Mouse (Mus musculus) lung, postnatal 36 days (tissue): ENCODE data around the gene Clock.

Experiments used
- DNase-seq: peaks from one replicate; pipeline ENCODE4 v3.0.0; 2022; ENCODE audit warnings: mixed read lengths

Gene Clock

GRCm38 (mm10) chr5:76274977-76275376 lies 29.6 kb downstream of the Clock start:
- DNase-seq: no peak

- no peak for DNase-seq
Measured at GRCm38 (mm10) chr5:76250948-76251347, 53.6 kb downstream of the Clock start.

DNA sequence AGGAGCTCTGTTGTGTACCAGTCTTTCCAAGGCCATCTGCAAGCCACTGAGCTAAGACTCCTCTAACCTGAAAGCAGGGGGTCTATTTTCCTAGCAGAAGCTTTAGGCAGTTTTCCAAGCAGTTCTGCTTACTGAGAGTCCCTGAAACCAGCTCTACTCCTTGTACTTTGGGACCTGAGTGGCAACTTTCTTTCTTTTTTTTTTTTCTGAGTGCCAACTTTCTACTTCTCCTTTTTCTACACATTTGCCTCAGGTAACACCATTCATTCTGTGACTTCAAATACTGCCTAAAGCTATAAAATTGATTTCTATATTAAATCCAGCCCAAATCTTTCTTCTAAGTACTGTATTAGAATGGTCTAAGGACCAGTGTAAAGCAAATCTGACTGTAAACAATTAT lies 58.1 kb downstream of the Clock start:
- no peak for DNase-seq

DNA sequence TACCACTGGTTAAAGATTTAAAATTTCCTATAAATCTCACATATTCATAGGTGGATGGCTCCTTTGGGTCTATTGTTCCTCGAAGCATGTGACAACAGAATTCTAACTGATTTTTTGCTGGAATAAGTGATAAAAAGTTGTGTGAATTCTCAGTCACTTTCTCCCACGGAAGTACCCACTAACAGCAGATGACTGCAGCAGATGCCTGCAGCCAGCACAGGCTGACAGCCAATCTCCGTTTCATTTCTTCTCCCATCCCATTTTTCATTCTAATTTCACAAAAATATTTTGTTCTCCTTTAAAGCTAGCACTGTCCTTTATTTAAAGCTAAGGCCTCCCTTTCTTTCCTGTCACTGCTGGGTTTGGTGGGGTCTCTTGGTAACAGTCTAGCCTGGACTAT lies 59.2 kb downstream of the Clock start:
- DNase-seq: no peak

GRCm38 (mm10) chr5:76244430-76244829 lies 60.2 kb downstream of the Clock start:
- DNase-seq: no peak

DNA sequence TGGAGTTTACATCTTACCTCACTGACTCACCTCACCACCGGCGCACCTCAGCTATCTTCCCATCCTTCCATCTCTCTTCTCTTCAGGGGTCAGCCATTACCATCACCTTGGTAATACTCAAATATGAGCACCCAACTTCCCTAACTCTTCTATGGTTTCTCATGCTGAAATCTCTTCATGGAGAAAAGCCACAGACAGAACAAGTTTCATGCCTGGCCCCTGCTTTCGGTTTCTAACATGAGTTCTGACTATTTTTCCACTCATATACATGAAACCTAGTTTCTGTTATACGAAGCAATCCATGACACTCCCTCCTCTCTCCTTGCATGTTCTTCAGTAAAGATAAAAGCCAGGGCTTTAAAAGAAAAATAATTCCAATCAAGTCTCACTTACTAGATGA lies 60.7 kb downstream of the Clock start:
- DNase-seq: no peak

- no peak for DNase-seq
Measured at GRCm38 (mm10) chr5:76243274-76243673, 61.3 kb downstream of the Clock start.

- DNase-seq: no peak
Measured at GRCm38 (mm10) chr5:76231171-76231855, 73.3 kb downstream of the Clock start.

DNA sequence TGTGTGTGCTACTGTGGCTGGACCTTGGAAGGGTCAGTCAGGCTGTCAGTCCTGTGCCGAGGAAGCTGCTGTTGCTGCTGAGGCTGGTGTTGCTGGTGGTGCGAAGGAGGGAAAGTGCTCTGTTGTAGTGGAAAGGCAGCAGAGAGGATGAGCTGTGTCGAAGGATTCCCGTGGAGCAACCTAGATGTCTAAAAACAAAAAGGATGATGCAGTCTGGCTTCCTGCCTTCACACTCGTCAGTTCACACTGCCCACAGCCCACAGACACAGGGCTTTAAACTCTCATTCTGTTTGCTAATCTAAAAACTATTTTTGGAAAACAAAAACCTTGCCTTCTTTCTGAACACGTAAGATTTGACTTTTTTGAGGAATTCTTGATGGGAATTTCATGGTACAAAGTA lies 87.9 kb downstream of the Clock start:
- DNase-seq: no peak

DNA sequence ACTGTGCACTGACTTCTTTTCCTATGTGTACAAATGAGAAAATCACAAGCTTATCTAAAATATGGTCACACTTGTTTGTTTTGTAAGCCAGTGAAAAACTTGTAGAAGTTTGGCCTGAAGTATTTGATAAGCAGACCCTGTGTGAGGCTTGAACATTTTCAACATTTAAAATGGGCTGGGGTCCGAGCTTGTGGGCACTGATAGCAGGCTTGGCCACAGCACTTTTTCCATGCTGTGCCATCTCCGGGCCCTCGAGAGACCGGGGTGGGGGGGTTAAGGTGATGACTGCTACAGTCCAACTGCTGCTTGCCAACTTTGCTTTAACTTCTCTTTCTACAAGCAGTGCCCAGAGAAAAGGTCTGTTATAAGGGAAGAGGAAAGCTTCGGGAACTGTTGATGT lies 96.5 kb downstream of the Clock start:
- no peak for DNase-seq

DNA sequence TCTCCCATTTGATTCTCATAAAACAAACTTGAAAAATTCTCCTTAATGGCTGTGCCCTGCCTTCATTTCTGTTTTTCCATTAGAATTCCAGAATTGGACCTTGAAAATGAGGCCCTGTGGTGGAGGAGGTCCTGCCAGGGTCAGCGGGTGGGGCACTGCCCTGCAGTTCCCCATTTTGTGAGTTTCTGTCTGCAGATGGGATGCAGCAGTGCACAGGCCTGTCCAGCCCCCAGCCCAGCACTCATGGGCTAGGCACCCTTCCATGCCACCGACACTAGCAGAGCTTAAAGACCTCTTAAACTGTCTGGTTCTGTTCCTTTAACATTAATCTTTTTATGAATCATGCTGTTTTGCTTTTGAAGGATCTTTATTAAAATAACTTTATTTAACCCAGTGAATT lies 98.7 kb downstream of the Clock start:
- DNase-seq: no peak

- peak; percentile 22 for DNase-seq
Measured at GRCm38 (mm10) chr5:76203171-76203570, 101.4 kb downstream of the Clock start.

DNA sequence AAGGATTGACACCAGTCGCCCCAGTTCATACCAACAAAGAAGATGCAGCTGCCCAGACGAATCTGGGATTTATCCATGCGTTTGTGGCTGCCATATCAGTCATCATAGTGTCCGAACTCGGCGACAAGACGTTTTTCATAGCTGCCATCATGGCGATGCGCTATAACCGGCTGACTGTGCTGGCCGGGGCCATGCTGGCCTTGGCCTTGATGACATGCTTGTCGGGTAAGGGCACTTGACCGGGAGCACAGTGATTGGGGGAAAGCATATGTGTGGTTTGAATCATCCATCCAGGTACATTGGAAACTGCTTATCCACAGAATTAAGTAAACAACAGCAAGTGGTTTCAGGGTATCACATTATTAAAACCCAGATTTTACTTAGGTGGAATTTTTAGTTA lies 105.2 kb downstream of the Clock start:
- DNase-seq: no peak

GRCm38 (mm10) chr5:76194377-76194945 lies 110.1 kb downstream of the Clock start:
- peak; percentile 83 for DNase-seq

DNA sequence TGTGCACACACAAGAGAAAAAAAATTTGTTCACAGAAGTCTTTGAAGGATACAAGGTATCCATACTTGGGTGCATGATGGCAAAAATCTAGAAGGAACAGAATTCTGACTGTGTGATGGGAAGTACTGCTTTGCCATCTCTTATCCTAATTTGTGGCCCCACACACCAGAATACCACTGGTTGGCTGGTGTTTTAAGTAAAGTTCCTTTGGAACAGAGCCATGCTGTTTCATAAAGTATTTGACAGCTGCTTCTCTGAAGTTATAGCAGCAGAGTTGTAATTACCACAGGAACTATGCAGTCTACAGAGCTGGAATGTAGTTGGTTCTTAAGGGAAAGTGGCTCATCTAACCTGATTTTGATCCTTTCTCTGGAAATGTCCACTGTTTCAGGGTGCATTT lies 111.5 kb downstream of the Clock start:
- DNase-seq: no peak

DNA sequence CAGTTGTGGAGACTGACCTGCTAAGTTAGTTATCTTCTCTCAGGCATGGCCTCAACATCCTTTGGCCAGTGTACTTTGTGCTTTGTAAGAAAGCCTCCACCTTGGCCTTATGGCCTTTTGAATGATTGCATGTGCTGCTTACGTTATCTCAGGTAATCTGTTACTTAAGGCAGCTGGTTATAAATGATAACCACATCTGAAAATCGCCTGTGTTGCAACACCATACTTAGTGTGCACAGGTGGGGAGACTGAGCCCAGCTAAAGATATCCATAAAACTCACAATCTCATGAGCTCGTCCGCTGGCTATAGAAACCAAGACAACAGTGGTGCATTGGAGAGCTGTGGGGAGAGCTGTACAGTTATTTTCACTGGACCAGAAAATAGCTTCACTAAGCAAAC lies 114.0 kb downstream of the Clock start:
- DNase-seq: no peak

DNA sequence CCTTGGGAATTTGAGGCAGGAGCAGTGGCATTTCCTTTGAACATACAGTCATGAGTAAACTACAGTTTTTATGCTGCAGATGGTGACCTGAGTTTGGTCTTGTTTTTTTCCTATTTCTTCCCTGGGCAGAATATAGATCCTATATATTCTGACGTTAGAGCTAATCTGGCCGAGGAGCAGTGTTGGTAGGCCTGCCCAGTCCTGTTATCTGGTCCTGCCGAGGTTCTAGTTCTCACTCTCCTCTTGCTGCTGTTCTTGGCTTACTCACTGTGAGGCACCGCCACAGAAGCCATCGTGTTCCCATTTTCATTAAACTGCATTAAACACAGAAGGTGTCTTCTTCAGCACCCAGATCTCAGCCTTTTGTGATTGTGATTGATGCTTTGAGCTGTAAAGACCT lies 116.7 kb downstream of the Clock start:
- DNase-seq: no peak

- DNase-seq: peak; percentile 78
Measured at GRCm38 (mm10) chr5:76184286-76185080, 120.1 kb downstream of the Clock start.

GRCm38 (mm10) chr5:76183750-76184261 lies 120.8 kb downstream of the Clock start, which contains the start of gene Tmem165:
TSS of gene Tmem165 (plus strand) at chr5:76183880.
- DNase-seq: peak; percentile 96

DNA sequence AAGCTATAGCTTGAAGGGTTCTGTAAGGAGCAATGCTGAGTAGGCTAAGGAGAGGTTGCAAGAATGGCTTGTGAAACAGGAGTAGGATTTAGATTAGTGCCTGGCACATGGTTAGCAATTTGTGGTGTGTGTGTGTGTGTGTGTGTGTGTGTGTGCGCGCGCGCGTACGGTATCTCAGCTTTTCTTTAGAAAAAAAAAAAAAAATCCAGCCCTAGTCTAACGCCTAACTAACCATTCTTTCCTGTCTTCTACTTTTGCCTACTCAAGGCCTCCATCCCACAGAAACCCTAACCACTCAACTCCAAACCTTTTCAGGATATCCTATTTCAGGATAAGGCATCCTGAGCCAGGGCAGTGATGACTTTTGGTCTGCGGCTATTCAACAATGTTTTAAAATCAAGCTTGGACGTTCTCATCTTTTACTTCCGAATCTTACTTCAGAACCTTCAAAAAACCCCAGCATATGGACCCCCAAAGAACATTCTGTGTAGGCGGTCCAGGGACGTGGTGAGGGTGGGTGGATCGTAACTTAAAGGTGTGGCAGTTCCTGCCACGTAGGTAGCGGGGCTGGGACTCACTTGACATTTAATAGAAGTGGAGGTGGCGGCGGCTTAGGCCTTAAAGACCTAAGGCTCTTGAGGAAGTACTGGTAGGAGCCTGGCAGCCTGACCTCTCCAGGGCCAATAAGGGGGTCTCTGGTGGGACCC lies 121.4 kb downstream of the Clock start:
- no peak for DNase-seq

GRCm38 (mm10) chr5:76182326-76182725 lies 122.3 kb downstream of the Clock start:
- DNase-seq: no peak

DNA sequence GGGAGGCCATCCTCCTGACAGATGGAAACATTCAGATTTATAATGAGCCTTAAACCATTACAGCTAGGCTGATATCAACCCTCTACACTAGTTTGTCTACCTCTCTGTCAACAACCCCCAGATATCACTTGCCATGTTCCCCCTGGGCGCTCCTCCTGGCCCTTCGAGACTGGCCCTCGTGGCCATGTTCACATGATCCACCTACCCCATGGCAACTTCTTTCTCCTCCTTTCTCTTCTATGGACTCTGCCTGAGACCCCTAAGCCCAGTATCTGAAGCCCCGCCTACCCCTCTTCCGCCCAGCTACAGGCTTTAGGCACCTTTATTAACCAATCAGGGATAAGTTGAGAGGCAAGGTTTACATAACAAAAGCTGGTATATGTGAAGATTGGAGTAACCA lies 124.8 kb downstream of the Clock start:
- no peak for DNase-seq

DNA sequence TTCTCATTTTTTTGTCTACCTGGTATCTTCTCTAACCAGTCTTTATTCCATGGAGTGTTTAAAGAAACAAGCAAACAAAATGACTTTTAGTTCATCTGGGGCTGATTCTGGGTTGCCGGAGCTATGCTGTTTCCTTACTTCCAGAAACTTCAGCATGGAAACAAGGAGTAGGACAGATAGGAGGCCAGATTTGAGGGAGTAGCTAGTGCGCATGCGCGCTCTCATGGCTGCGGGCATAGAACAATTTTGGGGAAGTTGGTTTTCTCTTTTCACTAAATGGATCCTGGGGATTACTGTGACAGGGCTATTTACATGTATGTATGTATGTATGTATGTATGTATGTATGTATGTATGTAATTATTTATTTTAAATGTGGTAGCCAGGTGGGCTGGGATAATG lies 125.4 kb downstream of the Clock start:
- no peak for DNase-seq
